Mouse (Mus musculus): ENCODE results near the gene Pfkp.

GRCm38 (mm10) chr13:6659314-6659713 is 10.7 kb upstream of the Pfkp start:
- no peak for TF ChIP-seq GATA1 (IDR thresholded peaks at IDR 0.05; ENCODE audit: low read length)
- TF ChIP-seq TAL1 (IDR thresholded peaks at IDR 0.05; ENCODE audit: low read length): no peak

Measured in erythroblast, embryonic 14.5 days (primary cell).